Mouse (Mus musculus): ENCODE measurements around the gene Mgarp.

DNA sequence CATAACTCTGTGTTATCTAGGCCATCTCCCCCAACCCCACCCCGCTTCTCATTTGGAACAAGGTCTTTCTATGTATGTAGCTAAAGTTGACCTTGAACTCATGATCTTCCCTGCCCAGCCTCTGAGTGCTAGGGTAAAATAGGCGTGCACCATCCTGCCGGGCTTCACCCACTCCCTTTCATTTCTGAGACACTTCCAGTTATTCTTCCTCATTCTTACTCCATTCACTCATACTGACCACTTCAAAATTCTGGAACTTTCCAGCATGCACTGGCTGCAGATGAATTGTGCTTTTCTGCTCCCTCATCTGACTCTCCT, 9.4 kb downstream of the Mgarp start:
- TF ChIP-seq CTCF (IDR thresholded peaks at IDR 0.05; ENCODE audit: borderline replicate concordance, insufficient read depth, low read length) (no peak), POLR2A (IDR thresholded peaks at IDR 0.05; ENCODE audit: low read depth, low read length) (no peak)

Data from embryonic fibroblast, embryonic 13.5 days (primary cell).